Mouse (Mus musculus) olfactory bulb, adult 2 months (tissue): ENCODE data around the gene Vmn1r201.

ENCODE experiments used
- CTCF ChIP-seq: fragments of 200-500 bp; IDR thresholded peaks from 2 replicates; pipeline ENCODE4 v1.5.1; 2012; ENCODE audit warnings: low read depth, mild to moderate bottlenecking, low read length, moderate library complexity; ENCODE audit not compliant: insufficient read depth
- POLR2A ChIP-seq: fragments of 200-500 bp; IDR thresholded peaks from 2 replicates; pipeline ENCODE4 v1.6.1; 2012; ENCODE audit warnings: mild to moderate bottlenecking, low read depth, low read length, moderate library complexity; ENCODE audit not compliant: insufficient read depth

- no peak for TF ChIP-seq CTCF
- no peak for TF ChIP-seq POLR2A
These were observed 30.7 kb downstream of the Vmn1r201 start for GRCm38 (mm10) chr13:22502431-22502830.
